Mouse (Mus musculus) inflammation-experienced regulatory T-cells, adult 16 weeks (primary cell): ENCODE data around the gene Ankrd35. TPM values are rescaled to one million over a fixed set of nuclear protein-coding genes. Genes with fewer than 3 reads are reported as not detected.

Experiments
- polyA plus RNA-seq: library from polyadenylated mRNA; unstranded; fragments of 100-300 nt; shearing (Covaris generic); gene quantifications from one replicate; pipeline ENCODE4 v1.2.1, GENCODE M21; 2017

Ankrd35 gene
- 0.39 TPM for polyA plus RNA-seq

GRCm38 (mm10) chr3:96669727-96670468, at the start of gene Ankrd35:
Ankrd35 (plus strand) TSS chr3:96670131.

GRCm38 (mm10) chr3:96629729-96630600, 40.0 kb upstream of the Ankrd35 start, which contains the start of gene Rbm8a:
Rbm8a (plus strand) TSS chr3:96629933.

GRCm38 (mm10) chr3:96634928-96635879, 34.7 kb upstream of the Ankrd35 start, which contains the start of the genes Pex11b and Gm42957:
Pex11b (plus strand) TSS chr3:96635376.
Gm42957 (plus strand) TSS chr3:96635474.

GRCm38 (mm10) chr3:96645018-96645649, 24.8 kb upstream of the Ankrd35 start, which contains the start of gene Itga10:
Itga10 (plus strand) TSS chr3:96645584.

GRCm38 (mm10) chr3:96696198-96696765, 26.4 kb downstream of the Ankrd35 start, which contains the start of gene Pias3:
Pias3 (plus strand) TSS chr3:96696384.

GRCm38 (mm10) chr3:96707903-96708683, 38.2 kb downstream of the Ankrd35 start, which contains the start of gene Nudt17:
Nudt17 (minus strand) TSS chr3:96708562.

GRCm38 (mm10) chr3:96727343-96727827, 57.5 kb downstream of the Ankrd35 start, which contains the start of the genes Polr3c and Rnf115:
Polr3c (minus strand) TSS chr3:96727628.
Rnf115 (plus strand) TSS chr3:96727664.

Other genes starting within 250 kb of the Ankrd35 start
- not detected for gene BC107364, start 217.8 kb upstream of the Ankrd35 start, polyA plus RNA-seq
- gene Hfe2, start 145.0 kb upstream of the Ankrd35 start, polyA plus RNA-seq, result not detected
- 1,077 TPM for gene Txnip, start 112.2 kb upstream of the Ankrd35 start, polyA plus RNA-seq
- gene Gm16253, start 93.1 kb upstream of the Ankrd35 start, polyA plus RNA-seq, result not detected
- 25.2 TPM for gene Polr3gl, start 76.0 kb upstream of the Ankrd35 start, polyA plus RNA-seq
- gene Ankrd34a, start 73.5 kb upstream of the Ankrd35 start, polyA plus RNA-seq, result not detected
- 0.84 TPM for gene Lix1l, start 69.0 kb upstream of the Ankrd35 start, polyA plus RNA-seq
- gene Rbm8a, start 40.2 kb upstream of the Ankrd35 start, polyA plus RNA-seq, result 270 TPM
- gene Pex11b, start 34.8 kb upstream of the Ankrd35 start, polyA plus RNA-seq, result 83.9 TPM
- gene Gm42957, start 34.7 kb upstream of the Ankrd35 start, polyA plus RNA-seq, result 0.11 TPM
- gene Itga10, start 24.5 kb upstream of the Ankrd35 start, polyA plus RNA-seq, result 0.22 TPM
- 29.6 TPM for gene Pias3, start 26.3 kb downstream of the Ankrd35 start, polyA plus RNA-seq
- 1.7 TPM for gene Nudt17, start 38.4 kb downstream of the Ankrd35 start, polyA plus RNA-seq
- 75.6 TPM for gene Polr3c, start 57.5 kb downstream of the Ankrd35 start, polyA plus RNA-seq
- gene Rnf115, start 57.5 kb downstream of the Ankrd35 start, polyA plus RNA-seq, result 57.4 TPM
- gene Pdzk1, start 159.2 kb downstream of the Ankrd35 start, polyA plus RNA-seq, result 0.33 TPM
- 34.1 TPM for gene Cd160, start 159.2 kb downstream of the Ankrd35 start, polyA plus RNA-seq
- 0.45 TPM for gene Gja5, start 234.6 kb downstream of the Ankrd35 start, polyA plus RNA-seq
- gene Gpr89, start 235.2 kb downstream of the Ankrd35 start, polyA plus RNA-seq, result 40.4 TPM